In genomic region chr2:156487589-156488160, GRCm38 (mm10) we compare ENCODE assay signal across 13 mouse cellular contexts. TPM values are rescaled to one million over a fixed set of nuclear protein-coding genes. Genes with fewer than 3 reads are reported as not detected.
DNase-seq lines count a peak whose midpoint lies in the region; ATAC-seq and TF ChIP-seq lines count a peak whose summit lies in the region.
"Had no signal": no experiment of that assay in that cellular context is flagged by ENCODE, and none has a peak within 500 bp of the region (broad histone marks: within the 10 kb centered on the region; RNA-seq: fewer than 3 reads in every experiment).

No protein-coding gene starts in this region.

- H3K4me3 ChIP-seq in midbrain, embryonic 10.5 days, result no peak overlapping the region
- H3K4me3 ChIP-seq in midbrain, embryonic 11.5 days (ENCODE audit: low read depth, low read length), result no peak overlapping the region
- H3K4me3 ChIP-seq in hindbrain, embryonic 16.5 days (ENCODE audit: low read length), result no peak overlapping the region
- no peak overlapping the region for H3K4me3 ChIP-seq in lung, postnatal 0 days (ENCODE audit: low read depth, low read length)
- H3K4me3 ChIP-seq: embryonic facial prominence, embryonic 12.5 days had no signal

- peaks cover 10% of the 10 kb centered on the region for H3K27me3 ChIP-seq in midbrain, embryonic 10.5 days (ENCODE audit: low read depth, poor library complexity, severe bottlenecking)
- no peaks in the 10 kb centered on the region for H3K27me3 ChIP-seq in midbrain, embryonic 11.5 days (ENCODE audit: control insufficient read depth, insufficient read depth, low read length)
- no peaks in the 10 kb centered on the region for H3K27me3 ChIP-seq in hindbrain, embryonic 16.5 days (replicated peaks; ENCODE audit: control insufficient read depth, insufficient read depth, low read length)
- H3K27me3 ChIP-seq in lung, postnatal 0 days (replicated peaks; ENCODE audit: insufficient read depth, low read length), result no peaks in the 10 kb centered on the region
- H3K27me3 ChIP-seq: embryonic facial prominence, embryonic 12.5 days had no signal

- WGBS in midbrain, embryonic 10.5 days, result 52% methylated on average over 10 of the region's 10 CpGs
- WGBS in midbrain, embryonic 11.5 days, result 54% methylated on average over 10 of the region's 10 CpGs
- 73% methylated on average over 10 of the region's 10 CpGs for WGBS in hindbrain, embryonic 16.5 days
- WGBS in lung, postnatal 0 days, result 79% methylated on average over 10 of the region's 10 CpGs

- no peak for TF ChIP-seq CTCF in lung, postnatal 0 days (IDR thresholded peaks at IDR 0.05)

- H3K9ac ChIP-seq in midbrain, embryonic 11.5 days (ENCODE audit: low read length), result no peak overlapping the region
- no peak overlapping the region for H3K9ac ChIP-seq in hindbrain, embryonic 16.5 days (ENCODE audit: low read depth, low read length)
- H3K9ac ChIP-seq in lung, postnatal 0 days (replicated peaks; ENCODE audit: low read depth), result no peak overlapping the region
- H3K9ac ChIP-seq: embryonic facial prominence, embryonic 12.5 days; forebrain, postnatal 0 days; liver, postnatal 0 days had no signal

- H3K36me3 ChIP-seq in midbrain, embryonic 10.5 days, result peaks cover 9% of the 10 kb centered on the region
- H3K36me3 ChIP-seq in midbrain, embryonic 11.5 days (ENCODE audit: control insufficient read depth, insufficient read depth, low read length), result no peaks in the 10 kb centered on the region
- H3K36me3 ChIP-seq in hindbrain, embryonic 16.5 days (ENCODE audit: control insufficient read depth, insufficient read depth, low read length), result no peaks in the 10 kb centered on the region
- no peaks in the 10 kb centered on the region for H3K36me3 ChIP-seq in lung, postnatal 0 days (ENCODE audit: insufficient read depth, low read length)

- no peak for TF ChIP-seq EP300 in lung, postnatal 0 days (IDR thresholded peaks at IDR 0.05)

- 0 out of 2 replicates have a peak, but pooled peaks have one; percentile 13 for ATAC-seq in cerebellum, adult (ENCODE audit: insufficient number of reproducible peaks, low FRiP score, low TSS enrichment)
- no peak for ATAC-seq in midbrain, embryonic 11.5 days (ENCODE audit: low FRiP score)
- 0 out of 2 replicates have a peak, but pooled peaks have one; percentile 24 for ATAC-seq in hindbrain, embryonic 16.5 days
- ATAC-seq in lung, postnatal 0 days, result no peak
- ATAC-seq: forebrain, postnatal 0 days; liver, postnatal 0 days had no signal

- peaks cover 35% of the 10 kb centered on the region for H3K4me1 ChIP-seq in midbrain, embryonic 10.5 days
- peaks cover 9% of the 10 kb centered on the region for H3K4me1 ChIP-seq in midbrain, embryonic 11.5 days (ENCODE audit: control insufficient read depth, insufficient read depth, low read length)
- peaks cover 10% of the 10 kb centered on the region for H3K4me1 ChIP-seq in hindbrain, embryonic 16.5 days (ENCODE audit: control insufficient read depth, insufficient read depth, low read depth, low read length)
- no peaks in the 10 kb centered on the region for H3K4me1 ChIP-seq in lung, postnatal 0 days (ENCODE audit: insufficient read depth, low read depth, low read length)
- H3K4me1 ChIP-seq: embryonic facial prominence, embryonic 12.5 days had no signal

- no peak for DNase-seq in cerebellum, postnatal 4 days (ENCODE audit: low spot score in 2 of 2)
- DNase-seq in heart, adult 9 months (ENCODE audit: low spot score in 2 of 2), result peak; percentile 16 to 24
- DNase-seq in heart, postnatal 36 days, result no peak
- no peak for DNase-seq in midbrain, embryonic 10.5 days (ENCODE audit: low spot score)
- DNase-seq in midbrain, embryonic 11.5 days (ENCODE audit: low spot score, missing footprints), result no peak
- no peak for DNase-seq in lung, postnatal 0 days (ENCODE audit: low spot score)
- DNase-seq: forebrain, postnatal 0 days; liver, postnatal 0 days; right cerebral cortex, postnatal 4 days had no signal

- intact Hi-C loops in heart, postnatal 36 days (cut with DNase I), result no loop called here

- no peak overlapping the region for H3K4me2 ChIP-seq in midbrain, embryonic 11.5 days
- H3K4me2 ChIP-seq in hindbrain, embryonic 16.5 days (ENCODE audit: low read length), result no peak overlapping the region
- no peak overlapping the region for H3K4me2 ChIP-seq in lung, postnatal 0 days (replicated peaks; ENCODE audit: low read depth, low read length)
- H3K4me2 ChIP-seq: embryonic facial prominence, embryonic 12.5 days had no signal

- peak overlapping the region; percentile 76 for H3K27ac ChIP-seq in midbrain, embryonic 10.5 days (replicated peaks)
- H3K27ac ChIP-seq in midbrain, embryonic 11.5 days (ENCODE audit: low read depth, low read length), result no peak overlapping the region
- no peak overlapping the region; the same call in 1 of the 2 replicates for H3K27ac ChIP-seq in hindbrain, embryonic 16.5 days (ENCODE audit: low read depth, low read length)
- no peak overlapping the region for H3K27ac ChIP-seq in lung, postnatal 0 days (ENCODE audit: low read length)
- H3K27ac ChIP-seq: embryonic facial prominence, embryonic 12.5 days; kidney, postnatal 0 days had no signal

- peaks cover 16% of the 10 kb centered on the region for H3K9me3 ChIP-seq in midbrain, embryonic 10.5 days (replicated peaks)
- H3K9me3 ChIP-seq in midbrain, embryonic 11.5 days (ENCODE audit: control insufficient read depth, low read length), result no peaks in the 10 kb centered on the region
- H3K9me3 ChIP-seq in hindbrain, embryonic 16.5 days (ENCODE audit: control insufficient read depth, low read length), result no peaks in the 10 kb centered on the region
- no peaks in the 10 kb centered on the region for H3K9me3 ChIP-seq in lung, postnatal 0 days (ENCODE audit: low read length)

RNA-seq across cellular contexts. Expression of gene Aar2, which starts 59.7 kb away (rescaled TPM):
- 10 to 100 TPM; 22.1 to 28.0 TPM for total RNA-seq in heart, postnatal 36 days (2021)
- polyA plus RNA-seq in midbrain, embryonic 10.5 days (2016; fragmentation: Nextera tagmentation; extraction: Ambion mirVana), result 46.4 and 48.8 TPM in 2 replicates
- polyA plus RNA-seq in midbrain, embryonic 11.5 days (2014; fragmentation: Nextera tagmentation; extraction: Ambion mirVana), result 44.4 and 46.8 TPM in 2 replicates
- polyA plus RNA-seq in hindbrain, embryonic 16.5 days (2015; fragmentation: Nextera tagmentation; extraction: Ambion mirVana), result 44.5 and 48.8 TPM in 2 replicates
- 21.8 and 23.7 TPM in 2 replicates for polyA plus RNA-seq in lung, postnatal 0 days (2015; fragmentation: Nextera tagmentation; extraction: Ambion mirVana)

Comparison
In these comparisons a context has a peak if more than half of its experiments do, and no peak if none do; other contexts are left out.
1. DNase-seq: peak in heart, adult 9 months (2 of 2); none in cerebellum, postnatal 4 days (0 of 2), heart, postnatal 36 days (0 of 2), midbrain, embryonic 10.5 days (single experiment), midbrain, embryonic 11.5 days (single experiment) and lung, postnatal 0 days (single experiment).
2. ATAC-seq: peak in cerebellum, adult (single experiment) and hindbrain, embryonic 16.5 days (single experiment); none in midbrain, embryonic 11.5 days (single experiment) and lung, postnatal 0 days (single experiment).